Mouse (Mus musculus) kidney, embryonic 15.5 days (tissue): ENCODE results near the gene Dnah3. TPM values are rescaled to one million over a fixed set of nuclear protein-coding genes. Genes with fewer than 3 reads are reported as not detected.

Experiments used
- ATAC-seq: fragments of 200-750 bp; cut with Nextera tagmentation; replicated peaks from 2 replicates; pipeline ENCODE4 v1.8.0; 2017; ENCODE audit warnings: moderate TSS enrichment; ENCODE audit not compliant: low FRiP score
- H3K27ac ChIP-seq: fragments of 300-500 bp; sonication (generic); 2 replicates; pipeline ENCODE4 v1.5.1; 2015; ENCODE audit warnings: mild to moderate bottlenecking, inconsistent platforms
- H3K27me3 ChIP-seq: fragments of 300-500 bp; sonication (generic); 2 replicates; pipeline ENCODE4 v1.6.1; 2015; ENCODE audit warnings: inconsistent platforms
- H3K36me3 ChIP-seq: fragments of 300-500 bp; sonication (generic); 2 replicates; pipeline ENCODE4 v1.6.1; 2015; ENCODE audit warnings: inconsistent platforms
- H3K4me1 ChIP-seq: fragments of 300-500 bp; sonication (generic); 2 replicates; pipeline ENCODE4 v1.6.1; 2015; ENCODE audit warnings: inconsistent platforms
- H3K4me2 ChIP-seq: fragments of 300-500 bp; sonication (generic); 2 replicates; pipeline ENCODE4 v1.6.1; 2015; ENCODE audit warnings: moderate library complexity, mild to moderate bottlenecking, inconsistent platforms
- H3K4me3 ChIP-seq: fragments of 300-500 bp; sonication (generic); replicated peaks from 2 replicates; pipeline ENCODE4 v1.5.1; 2015; ENCODE audit warnings: mild to moderate bottlenecking, inconsistent platforms
- H3K9ac ChIP-seq: fragments of 300-500 bp; sonication (generic); 2 replicates; pipeline ENCODE4 v1.6.1; 2015; ENCODE audit warnings: mild to moderate bottlenecking, inconsistent platforms
- H3K9me3 ChIP-seq: fragments of 300-500 bp; sonication (generic); replicated peaks from 2 replicates; pipeline ENCODE4 v1.6.1; 2016; ENCODE audit warnings: inconsistent platforms
- WGBS: fragments of 180-500 bp; shearing (Covaris S2); methylation state at CpG from one replicate; pipeline ENCODE4 v1.1.7; 2015; ENCODE audit warnings: mixed read lengths; 5-methylcytosine and 5-hydroxymethylcytosine counted together
- polyA plus RNA-seq: library from polyadenylated mRNA; unstranded; fragments of >200 nt; fragmentation: Nextera tagmentation; extraction: Ambion mirVana; gene quantifications from 2 replicates; pipeline ENCODE4 v1.2.1, GENCODE M21; 2015

The Dnah3 gene
- polyA plus RNA-seq, 1 experiment from 2014 or later = not detected

DNA sequence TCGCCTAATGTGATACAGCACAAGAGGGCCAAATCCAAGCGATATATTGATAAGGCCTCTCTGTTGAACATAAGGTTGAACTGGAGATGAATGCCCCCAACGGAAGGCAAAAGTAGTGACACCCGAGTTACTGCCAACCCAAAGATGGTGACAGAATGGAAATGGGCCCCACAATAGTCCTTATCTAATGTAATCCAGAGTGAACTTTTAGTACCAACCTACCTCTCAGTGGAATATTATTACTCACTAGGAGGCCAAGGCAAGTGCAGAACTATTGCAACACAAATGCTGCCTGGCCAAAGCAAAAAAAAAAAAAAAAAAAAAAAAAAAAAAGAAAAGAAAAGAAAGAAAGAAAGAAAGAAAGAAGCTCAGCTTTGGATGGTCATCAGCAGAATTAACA, 202.3 kb downstream of the Dnah3 start:
- no peak overlapping the region for H3K4me2 ChIP-seq
- no peak for ATAC-seq
- no peak overlapping the region for H3K9ac ChIP-seq
- no peaks in the 10 kb centered on the region for H3K27me3 ChIP-seq
- WGBS = 94% methylated on average over 4 of the region's 4 CpGs
- no peak overlapping the region for H3K27ac ChIP-seq
- no peaks in the 10 kb centered on the region for H3K36me3 ChIP-seq
- no peaks in the 10 kb centered on the region for H3K9me3 ChIP-seq
- no peak overlapping the region for H3K4me3 ChIP-seq
- H3K4me1 ChIP-seq = peaks cover 26% of the 10 kb centered on the region

DNA sequence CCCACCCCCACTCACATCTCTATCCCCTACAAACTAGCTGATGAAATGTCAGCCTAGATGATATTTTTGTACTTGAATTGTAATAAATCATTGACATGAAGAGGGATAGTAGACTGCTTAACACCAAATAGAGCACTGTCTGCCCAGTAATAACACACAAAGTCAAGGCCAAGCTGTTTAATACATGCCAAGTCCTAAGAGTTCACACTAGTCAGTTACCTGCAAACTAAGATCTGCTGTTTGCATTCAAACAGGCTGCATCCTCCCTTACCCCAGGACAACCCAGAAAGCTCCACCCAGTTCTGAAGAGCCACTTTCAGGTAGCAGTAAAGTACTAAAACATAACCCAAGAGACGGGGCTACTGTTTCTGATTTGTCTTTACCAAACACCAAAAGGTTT, 202.9 kb downstream of the Dnah3 start:
- peaks cover 26% of the 10 kb centered on the region for H3K4me1 ChIP-seq
- no peaks in the 10 kb centered on the region for H3K27me3 ChIP-seq
- no peaks in the 10 kb centered on the region for H3K36me3 ChIP-seq
- no peaks in the 10 kb centered on the region for H3K9me3 ChIP-seq
- H3K27ac ChIP-seq = no peak overlapping the region
- ATAC-seq = no peak
- WGBS = 89% methylated on average over 1 of the region's 1 CpGs
- H3K9ac ChIP-seq = no peak overlapping the region
- no peak overlapping the region for H3K4me2 ChIP-seq
- H3K4me3 ChIP-seq = no peak overlapping the region

DNA sequence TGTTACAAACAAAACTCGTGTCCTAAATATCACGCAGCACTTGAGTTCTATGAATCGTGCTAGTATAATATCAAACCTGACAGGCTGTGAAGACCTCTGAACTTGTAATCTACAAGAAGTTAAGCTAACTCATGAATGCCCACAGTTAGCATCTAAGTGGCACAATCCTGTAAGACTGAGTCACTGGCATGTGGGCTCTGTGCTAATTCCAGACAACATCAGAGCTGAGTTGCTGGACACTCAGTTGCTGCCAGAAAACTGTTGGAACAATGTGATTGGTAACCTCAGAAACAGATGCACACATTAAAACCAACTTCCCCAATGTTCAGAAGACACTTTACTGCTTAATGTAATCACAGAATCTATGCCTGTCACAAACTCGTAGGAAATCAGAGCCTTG, 207.2 kb downstream of the Dnah3 start:
- Histone ChIP-seq H3K27me3 (no peaks in the 10 kb centered on the region), H3K4me2 (no peak overlapping the region), H3K36me3 (no peaks in the 10 kb centered on the region), H3K9ac (no peak overlapping the region), H3K27ac (no peak overlapping the region), H3K9me3 (no peaks in the 10 kb centered on the region), H3K4me1 (no peaks in the 10 kb centered on the region), H3K4me3 (no peak overlapping the region)
- WGBS = 93% methylated on average over 4 of the region's 4 CpGs
- no peak for ATAC-seq

DNA sequence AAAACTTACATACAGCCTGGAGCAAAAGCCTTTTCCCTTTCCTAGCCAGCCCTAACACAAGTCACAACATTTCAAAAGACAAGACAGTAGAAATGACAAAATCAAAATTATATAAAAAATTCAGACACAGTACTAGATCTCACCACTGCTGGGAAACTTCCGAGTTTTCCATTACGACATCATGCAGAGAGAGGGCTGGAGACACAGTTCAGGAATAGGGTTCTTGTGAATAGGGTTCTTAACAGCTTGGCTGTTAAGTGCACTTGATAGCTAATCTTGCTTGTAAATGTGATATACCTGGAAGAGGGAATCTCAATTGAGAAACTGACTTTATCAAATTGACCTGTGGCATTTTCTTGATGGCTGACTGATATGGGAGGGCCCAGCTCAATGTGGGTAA, 213.9 kb downstream of the Dnah3 start:
- 95% methylated on average over 2 of the region's 2 CpGs for WGBS
- no peak for ATAC-seq

DNA sequence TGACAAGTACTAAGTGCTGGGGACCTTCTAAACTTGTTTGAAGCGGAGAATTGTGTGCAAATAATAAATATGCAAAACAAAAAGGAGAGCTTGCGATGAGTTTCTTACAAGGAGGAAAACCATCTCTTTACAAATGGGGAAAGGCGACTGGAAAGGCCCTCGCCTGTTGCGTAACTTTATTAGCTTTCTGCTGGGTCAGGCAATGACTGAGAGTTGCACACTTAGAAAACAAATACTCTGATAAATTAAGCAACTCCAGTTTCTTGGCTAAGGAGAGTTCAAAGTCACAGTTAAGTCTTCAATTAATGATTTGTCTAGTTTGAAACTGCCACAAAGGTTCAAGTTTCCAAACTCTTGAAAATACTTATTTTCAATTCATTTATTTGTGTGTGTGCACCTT, 214.7 kb downstream of the Dnah3 start:
- no peaks in the 10 kb centered on the region for H3K27me3 ChIP-seq
- ATAC-seq = no peak
- no peaks in the 10 kb centered on the region for H3K9me3 ChIP-seq
- H3K27ac ChIP-seq = no peak overlapping the region
- H3K36me3 ChIP-seq = peaks cover 13% of the 10 kb centered on the region; the same call in 1 of the 2 replicates
- no peak overlapping the region for H3K4me3 ChIP-seq
- no peak overlapping the region for H3K9ac ChIP-seq
- 0 out of 2 replicates have a peak, but pooled peaks cover 2% of the 10 kb centered on the region for H3K4me1 ChIP-seq
- H3K4me2 ChIP-seq = no peak overlapping the region
- WGBS = 91% methylated on average over 5 of the region's 5 CpGs

More for the DNA sequence above, 213.9 kb downstream of the Dnah3 start:
- Histone ChIP-seq H3K9me3 (no peaks in the 10 kb centered on the region), H3K4me3 (no peak overlapping the region), H3K4me1 (no peaks in the 10 kb centered on the region), H3K36me3 (peaks cover 13% of the 10 kb centered on the region; the same call in 1 of the 2 replicates), H3K27ac (no peak overlapping the region), H3K4me2 (no peak overlapping the region), H3K9ac (no peak overlapping the region), H3K27me3 (no peaks in the 10 kb centered on the region)

DNA sequence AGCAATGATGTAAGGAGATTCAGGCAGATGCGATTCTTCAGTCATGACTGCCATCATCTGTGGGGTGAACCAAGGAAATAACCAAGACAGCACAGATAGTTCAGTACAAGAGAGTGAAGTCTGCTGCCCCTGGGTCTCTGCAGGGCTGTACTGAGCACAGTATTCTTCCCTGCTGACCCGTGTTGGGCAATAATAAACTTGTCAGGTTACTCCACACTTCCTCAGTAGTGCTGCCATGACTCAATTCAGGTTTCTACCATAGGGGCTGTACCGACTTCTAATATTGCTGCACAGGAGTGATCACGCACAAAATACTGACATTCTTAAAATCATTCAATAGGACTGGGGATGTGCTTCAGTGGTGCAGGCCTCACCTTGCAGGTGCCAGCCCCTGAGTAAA, 215.9 kb downstream of the Dnah3 start:
- Histone ChIP-seq H3K4me3 (no peak overlapping the region), H3K36me3 (peaks cover 13% of the 10 kb centered on the region; the same call in 1 of the 2 replicates), H3K4me1 (0 out of 2 replicates have a peak, but pooled peaks cover 2% of the 10 kb centered on the region), H3K27me3 (no peaks in the 10 kb centered on the region), H3K9ac (no peak overlapping the region), H3K27ac (no peak overlapping the region), H3K9me3 (no peaks in the 10 kb centered on the region), H3K4me2 (no peak overlapping the region)
- no peak for ATAC-seq
- 94% methylated on average over 4 of the region's 4 CpGs for WGBS

DNA sequence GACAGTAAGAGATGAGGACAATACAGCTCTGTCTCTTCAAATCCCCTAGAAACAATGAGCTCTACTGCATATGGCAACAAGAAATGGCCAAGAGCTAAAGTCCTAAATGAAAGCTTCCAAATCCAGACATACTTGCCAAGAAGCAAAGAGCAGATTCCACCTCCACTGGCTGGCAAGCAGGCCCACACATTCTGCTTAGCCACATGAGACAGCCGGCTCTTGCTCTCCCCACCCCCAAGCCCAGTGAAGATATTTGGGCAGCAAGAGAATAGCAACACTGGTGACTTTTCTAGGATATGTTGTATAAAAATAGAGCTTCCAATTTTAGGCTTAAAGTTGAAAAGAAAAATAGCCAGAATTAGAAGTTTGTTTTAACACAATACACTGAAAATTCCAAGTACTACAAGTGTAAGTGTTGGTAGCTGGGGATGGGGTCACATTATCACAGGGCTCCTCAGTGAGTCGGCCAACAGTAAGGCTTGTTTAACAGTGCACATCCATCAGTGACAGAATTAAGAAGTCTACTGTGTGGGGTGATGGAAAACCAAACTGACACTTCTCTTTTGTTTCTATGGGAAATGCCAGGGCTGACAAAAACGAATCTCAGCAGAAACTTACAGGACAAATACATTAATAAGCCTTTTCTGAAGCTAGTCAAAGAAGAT, 219.2 kb downstream of the Dnah3 start:
- Histone ChIP-seq H3K27ac (no peak overlapping the region), H3K4me1 (0 out of 2 replicates have a peak, but pooled peaks cover 2% of the 10 kb centered on the region), H3K27me3 (no peaks in the 10 kb centered on the region), H3K4me2 (no peak overlapping the region), H3K4me3 (no peak overlapping the region), H3K9me3 (no peaks in the 10 kb centered on the region), H3K36me3 (peaks cover 17% of the 10 kb centered on the region; the same call in 1 of the 2 replicates), H3K9ac (no peak overlapping the region)
- WGBS = 59% methylated on average over 3 of the region's 3 CpGs
- ATAC-seq = no peak

DNA sequence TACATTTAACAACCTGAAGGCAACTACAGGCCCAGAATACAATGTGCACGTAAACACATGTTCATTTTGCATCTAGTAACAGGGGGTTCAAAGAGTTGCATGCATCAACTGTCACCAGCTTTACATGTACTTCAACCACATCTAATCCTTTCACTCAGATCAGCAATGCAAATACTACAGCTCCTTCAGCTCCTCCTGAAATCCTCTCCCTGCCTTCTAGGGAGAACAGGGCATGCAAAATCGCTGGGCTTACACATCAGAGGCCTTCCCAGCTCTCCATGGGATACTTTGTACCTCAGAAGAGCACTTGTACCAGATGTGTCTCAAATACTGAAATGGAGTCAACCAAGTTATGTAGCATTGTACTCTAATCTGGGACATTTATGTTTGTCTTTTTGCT, 222.0 kb downstream of the Dnah3 start:
- Histone ChIP-seq H3K9ac (no peak overlapping the region), H3K27ac (no peak overlapping the region), H3K27me3 (no peaks in the 10 kb centered on the region), H3K4me2 (no peak overlapping the region), H3K4me3 (no peak overlapping the region), H3K9me3 (no peaks in the 10 kb centered on the region), H3K36me3 (peaks cover 21% of the 10 kb centered on the region), H3K4me1 (0 out of 2 replicates have a peak, but pooled peaks cover 2% of the 10 kb centered on the region)
- WGBS = 66% methylated on average over 2 of the region's 2 CpGs
- no peak for ATAC-seq

Other genes starting within 250 kb of the Dnah3 start
- 6.9 and 8.1 TPM in 2 replicates for gene Lyrm1, start 199.4 kb downstream of the Dnah3 start, polyA plus RNA-seq
- gene Dcun1d3, start 199.0 kb downstream of the Dnah3 start, polyA plus RNA-seq = 9.9 and 10.5 TPM in 2 replicates
- 32.5 and 48.2 TPM in 2 replicates for gene Tmem159, start 7.1 kb upstream of the Dnah3 start, polyA plus RNA-seq
- gene Zp2, start 50.0 kb upstream of the Dnah3 start, polyA plus RNA-seq = 0.17 and 0.19 TPM in 2 replicates
- 3.0 and 3.1 TPM in 2 replicates for gene Anks4b, start 78.6 kb upstream of the Dnah3 start, polyA plus RNA-seq
- gene Crym, start 106.8 kb upstream of the Dnah3 start, polyA plus RNA-seq = 72.5 and 76.1 TPM in 2 replicates
- gene Abca14, start 108.7 kb upstream of the Dnah3 start, polyA plus RNA-seq = 0.22 TPM in 1 of 2 replicates, not detected in the other
- not detected in 2 replicates for gene Abca15, start 233.4 kb upstream of the Dnah3 start, polyA plus RNA-seq